Mouse (Mus musculus): ENCODE results near the gene Dhx35.

Dhx35 gene

GRCm38 (mm10) chr2:158847991-158848390 is 53.4 kb downstream of the Dhx35 start:
- TF ChIP-seq GATA4 (IDR thresholded peaks at IDR 0.05; ENCODE audit: insufficient replicate concordance, low read length): no peak

- no peak for TF ChIP-seq GATA4 (IDR thresholded peaks at IDR 0.05; ENCODE audit: insufficient replicate concordance, low read length)
Observed at GRCm38 (mm10) chr2:158849416-158849815, 54.8 kb downstream of the Dhx35 start.

- TF ChIP-seq GATA4 (IDR thresholded peaks at IDR 0.05; ENCODE audit: insufficient replicate concordance, low read length): no peak
Observed at GRCm38 (mm10) chr2:158852579-158852978, 58.0 kb downstream of the Dhx35 start.

- TF ChIP-seq GATA4 (IDR thresholded peaks at IDR 0.05; ENCODE audit: insufficient replicate concordance, low read length): no peak
Observed at GRCm38 (mm10) chr2:158856896-158857499, 62.4 kb downstream of the Dhx35 start.

GRCm38 (mm10) chr2:158857579-158857978 is 63.0 kb downstream of the Dhx35 start:
- no peak for TF ChIP-seq GATA4 (IDR thresholded peaks at IDR 0.05; ENCODE audit: insufficient replicate concordance, low read length)

- TF ChIP-seq GATA4 (IDR thresholded peaks at IDR 0.05; ENCODE audit: insufficient replicate concordance, low read length): no peak
Observed at GRCm38 (mm10) chr2:158861115-158861514, 66.5 kb downstream of the Dhx35 start.

- no peak for TF ChIP-seq GATA4 (IDR thresholded peaks at IDR 0.05; ENCODE audit: insufficient replicate concordance, low read length)
Observed at GRCm38 (mm10) chr2:158863341-158864125, 68.9 kb downstream of the Dhx35 start.

- no peak for TF ChIP-seq GATA4 (IDR thresholded peaks at IDR 0.05; ENCODE audit: insufficient replicate concordance, low read length)
Observed at GRCm38 (mm10) chr2:158864126-158864458, 69.5 kb downstream of the Dhx35 start.

GRCm38 (mm10) chr2:158865358-158865757 is 70.8 kb downstream of the Dhx35 start:
- no peak for TF ChIP-seq GATA4 (IDR thresholded peaks at IDR 0.05; ENCODE audit: insufficient replicate concordance, low read length)

- no peak for TF ChIP-seq GATA4 (IDR thresholded peaks at IDR 0.05; ENCODE audit: insufficient replicate concordance, low read length)
Observed at GRCm38 (mm10) chr2:158886571-158886970, 92.0 kb downstream of the Dhx35 start.

- no peak for TF ChIP-seq GATA4 (IDR thresholded peaks at IDR 0.05; ENCODE audit: insufficient replicate concordance, low read length)
Observed at GRCm38 (mm10) chr2:158888531-158888930, 93.9 kb downstream of the Dhx35 start.

GRCm38 (mm10) chr2:158889201-158889600 is 94.6 kb downstream of the Dhx35 start:
- no peak for TF ChIP-seq GATA4 (IDR thresholded peaks at IDR 0.05; ENCODE audit: insufficient replicate concordance, low read length)

- no peak for TF ChIP-seq GATA4 (IDR thresholded peaks at IDR 0.05; ENCODE audit: insufficient replicate concordance, low read length)
Observed at GRCm38 (mm10) chr2:158891319-158891718, 96.7 kb downstream of the Dhx35 start.

- no peak for TF ChIP-seq GATA4 (IDR thresholded peaks at IDR 0.05; ENCODE audit: insufficient replicate concordance, low read length)
Observed at GRCm38 (mm10) chr2:158893171-158893853, 98.7 kb downstream of the Dhx35 start.

GRCm38 (mm10) chr2:158898469-158899196 is 104.0 kb downstream of the Dhx35 start:
- TF ChIP-seq GATA4 (IDR thresholded peaks at IDR 0.05; ENCODE audit: insufficient replicate concordance, low read length): no peak
